Mouse (Mus musculus) spleen, postnatal 14 days (tissue): Measurements from ENCODE around the gene Il1f5.
A peak's percentile ranks its signal among the peaks of the same experiment; 100 is the strongest.

ENCODE experiments used
- DNase-seq, 2 experiments: peaks; one replicate each; pipeline ENCODE4 v3.0.0; 2021 to 2022; ENCODE audit warnings: low spot score in 2 of 2

The Il1f5 gene

DNA sequence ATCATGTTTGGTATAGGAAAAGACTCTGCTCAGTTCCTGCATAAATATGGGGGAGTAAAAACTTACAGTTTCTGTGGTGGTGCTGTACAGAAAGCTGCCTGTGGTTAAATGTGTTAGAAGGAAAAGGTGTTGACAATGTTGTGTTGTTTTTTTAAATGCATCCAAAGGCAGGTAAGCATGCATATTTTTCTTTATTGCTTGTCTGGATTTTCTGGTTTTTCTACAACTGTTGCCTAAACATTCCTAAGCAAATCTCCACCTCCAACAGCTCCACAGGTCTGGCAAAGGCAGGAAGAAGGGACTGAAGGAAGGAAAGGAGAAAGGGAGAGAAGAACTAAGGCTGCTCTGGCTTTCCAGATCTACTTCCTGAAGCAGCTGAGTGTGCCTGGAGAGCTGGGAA lies at the start of gene Il1f5:
Il1f5 (plus strand) TSS at position 301 of the 400 bp plus-strand sequence.
- DNase-seq = no peak

DNA sequence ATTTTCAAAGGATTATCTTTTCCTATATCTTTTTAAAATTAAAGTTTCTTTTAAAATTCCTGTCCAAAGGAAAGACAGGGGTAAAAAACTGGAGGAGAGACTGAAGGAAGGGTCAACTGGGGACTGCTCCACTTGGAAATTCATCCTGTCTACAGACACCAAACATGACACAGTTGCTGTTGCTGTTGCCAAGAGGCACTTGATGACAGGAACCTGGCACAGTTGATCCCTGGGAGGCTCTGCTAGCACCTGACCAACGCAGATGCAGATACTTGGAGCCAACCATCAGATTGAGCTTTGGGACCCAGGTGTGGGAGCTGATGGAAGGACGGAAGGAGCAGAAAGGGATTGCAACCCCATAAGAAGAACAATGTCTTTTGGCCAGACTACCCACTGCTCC lies 49.6 kb upstream of the Il1f5 start:
- no peak for DNase-seq

DNA sequence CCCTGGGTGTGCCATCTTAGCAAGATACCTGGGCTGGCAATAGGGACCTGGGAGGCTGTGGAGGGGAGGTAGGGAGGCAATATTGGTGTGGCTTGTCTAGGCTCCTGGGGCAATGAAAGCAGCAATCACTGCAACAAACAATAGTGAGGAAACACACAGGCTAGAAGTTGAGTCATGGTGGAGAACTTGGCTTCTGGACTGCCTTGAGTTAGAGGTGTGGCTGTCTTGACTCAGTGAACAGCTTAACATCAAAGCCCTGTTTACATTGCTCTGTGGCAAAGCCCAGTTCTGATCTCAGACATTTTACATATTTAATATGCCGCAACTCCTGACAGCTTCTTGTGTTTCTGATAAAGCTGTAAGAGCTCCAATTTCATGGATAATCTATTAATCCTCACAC lies 9.3 kb upstream of the Il1f5 start:
- DNase-seq = no peak

DNA sequence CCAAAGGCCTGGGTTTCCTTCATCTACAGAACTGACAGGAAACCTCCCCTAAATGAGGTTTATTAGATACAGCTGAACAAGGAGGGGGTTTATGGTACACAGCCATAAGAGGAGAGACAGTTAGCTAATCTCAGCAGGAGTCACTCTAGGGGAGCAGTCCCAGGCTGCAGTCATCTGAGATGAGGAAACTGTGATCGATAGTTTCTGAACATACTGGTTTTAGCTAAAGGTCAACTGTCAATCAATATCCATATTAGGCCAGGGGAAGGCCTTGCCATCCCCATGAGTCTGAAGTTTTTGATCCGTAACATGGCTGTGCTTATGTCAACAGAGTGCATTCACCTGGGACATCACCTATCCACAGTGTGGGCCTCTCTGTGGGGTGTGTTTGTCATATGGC lies 3.1 kb upstream of the Il1f5 start:
- DNase-seq = no peak

DNA sequence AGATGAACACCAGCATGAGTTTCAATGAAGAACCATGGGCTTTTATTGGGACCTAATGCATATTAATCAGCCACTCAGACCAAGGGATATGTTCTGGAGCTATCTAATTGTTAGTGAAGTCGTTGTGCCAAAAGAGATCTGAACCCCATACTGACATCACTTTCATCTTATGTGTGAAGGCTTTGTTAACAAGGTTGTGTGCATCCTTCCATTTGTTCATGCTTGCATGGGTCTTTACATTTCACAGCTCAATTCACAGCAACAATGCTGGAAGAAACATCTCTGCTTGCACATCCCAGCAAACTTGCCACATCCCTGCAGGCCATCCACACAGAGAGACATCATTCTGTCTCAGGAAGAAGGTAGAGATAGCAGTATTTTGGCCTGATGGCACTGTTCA lies 1.6 kb upstream of the Il1f5 start:
- DNase-seq = no peak

DNA sequence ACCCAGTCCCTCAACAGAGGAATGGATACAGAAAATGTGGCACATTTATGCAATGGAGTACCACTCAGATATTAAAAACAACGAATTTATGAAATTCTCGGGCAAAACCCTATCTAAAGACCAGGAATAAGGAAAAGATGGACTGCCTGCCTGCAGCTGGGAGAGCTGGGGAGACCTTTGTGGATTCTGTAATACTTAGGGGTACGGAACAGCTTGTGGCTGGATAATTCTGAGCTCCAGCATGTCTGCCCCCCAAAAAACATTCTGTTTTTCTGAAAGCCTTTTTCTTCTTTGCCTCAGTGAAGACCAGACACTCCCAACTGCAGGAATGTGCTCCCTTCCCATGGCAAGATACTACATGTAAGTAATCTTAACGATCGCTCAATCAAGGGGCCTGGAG lies 14.1 kb downstream of the Il1f5 start, which contains the start of gene Il1f10:
Il1f10 (plus strand) TSS at position 301 of the 400 bp plus-strand sequence.
- no peak for DNase-seq

DNA sequence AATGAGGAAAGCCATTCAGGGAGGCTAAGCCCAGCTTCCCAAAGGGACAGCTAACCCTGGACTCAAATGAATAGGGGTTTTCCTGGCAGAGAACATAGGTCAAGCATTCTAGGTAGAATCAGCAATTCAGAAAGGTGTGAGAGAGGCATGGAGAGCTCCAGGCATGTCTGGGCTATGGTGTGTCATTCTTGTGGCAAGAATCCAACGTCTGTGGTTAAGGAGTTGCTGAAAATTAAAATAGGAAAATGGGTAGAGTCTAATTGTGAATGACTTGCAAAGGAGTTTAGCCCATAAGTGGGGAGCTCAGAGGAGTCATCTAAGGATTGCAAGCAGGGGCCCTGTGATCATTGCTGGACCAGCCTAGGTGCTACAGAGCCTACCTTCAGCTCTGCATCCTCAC lies 17.9 kb downstream of the Il1f5 start:
- no peak for DNase-seq

DNA sequence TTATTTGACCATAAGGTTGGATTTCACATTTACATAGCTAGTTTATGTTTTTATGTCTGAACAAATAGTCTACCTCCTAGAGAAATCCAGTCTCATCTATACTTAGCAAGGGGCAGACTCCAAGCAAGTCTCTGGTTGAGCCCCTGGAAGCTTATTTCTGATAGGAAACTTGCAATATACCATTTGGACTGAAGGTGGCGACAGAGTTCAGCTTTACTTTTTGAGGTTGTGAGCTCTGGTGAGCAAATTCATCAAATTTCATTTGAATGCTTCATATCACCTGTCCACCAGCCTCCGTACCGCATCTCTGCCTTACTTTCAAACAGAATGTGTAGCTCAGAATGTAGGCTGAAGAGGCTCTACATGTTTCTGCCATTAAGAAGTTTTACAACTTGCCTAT lies 20.1 kb downstream of the Il1f5 start:
- peak in 1 of 2 experiments; percentile 23 for DNase-seq

DNA sequence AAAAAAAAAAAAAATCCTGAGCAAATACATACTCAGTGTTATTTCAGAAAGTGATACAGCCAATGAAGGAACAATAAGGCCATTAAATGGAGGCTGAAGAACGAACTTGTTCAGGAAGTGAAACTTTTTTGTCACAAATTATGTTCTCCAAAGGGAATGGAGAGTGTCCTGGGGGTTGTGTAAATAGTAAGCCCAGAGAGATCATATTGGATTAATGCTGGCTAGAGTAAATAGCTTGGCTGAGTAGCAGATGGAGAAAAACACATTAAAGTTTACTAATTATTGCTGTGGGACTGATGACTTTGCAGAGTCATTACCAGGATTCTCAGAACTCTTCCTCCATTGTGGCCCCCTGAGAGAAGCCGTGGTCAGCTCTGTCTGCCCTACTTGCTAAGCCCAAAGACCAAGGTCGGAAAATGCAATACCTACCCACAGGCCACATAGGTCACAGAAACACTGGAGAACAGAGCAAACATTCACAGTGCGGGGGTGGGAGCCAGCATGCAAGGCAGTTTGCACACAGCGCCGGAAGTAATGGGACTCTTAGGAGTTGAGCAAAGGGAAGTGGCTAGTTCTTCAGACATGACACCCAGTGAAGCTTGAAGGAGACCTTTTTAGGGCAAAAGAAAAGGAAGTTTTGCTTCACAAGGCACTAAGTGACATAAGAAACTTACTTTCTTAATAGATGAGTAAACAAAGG lies 34.7 kb downstream of the Il1f5 start:
- peak in 1 of 2 experiments; percentile 26 for DNase-seq

DNA sequence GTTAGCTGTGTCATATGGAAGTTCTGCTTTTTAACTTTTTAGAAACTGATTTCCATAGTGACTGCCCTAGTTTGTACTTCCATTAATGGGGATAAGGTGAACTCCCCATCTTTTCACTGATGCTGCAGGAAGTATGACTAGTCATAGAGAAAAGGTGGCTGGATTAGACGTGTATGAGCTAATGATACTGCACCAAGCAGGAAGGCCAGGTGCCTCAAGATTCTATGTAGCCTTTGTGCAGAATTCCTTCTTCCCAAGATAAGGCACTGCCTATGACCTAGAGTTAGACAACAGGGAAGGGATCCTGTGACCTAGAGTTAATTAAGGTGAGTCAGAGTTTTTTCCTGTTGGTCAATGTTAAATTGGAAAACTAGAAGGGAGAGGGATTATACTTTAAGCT lies 40.2 kb downstream of the Il1f5 start:
- no peak for DNase-seq

DNA sequence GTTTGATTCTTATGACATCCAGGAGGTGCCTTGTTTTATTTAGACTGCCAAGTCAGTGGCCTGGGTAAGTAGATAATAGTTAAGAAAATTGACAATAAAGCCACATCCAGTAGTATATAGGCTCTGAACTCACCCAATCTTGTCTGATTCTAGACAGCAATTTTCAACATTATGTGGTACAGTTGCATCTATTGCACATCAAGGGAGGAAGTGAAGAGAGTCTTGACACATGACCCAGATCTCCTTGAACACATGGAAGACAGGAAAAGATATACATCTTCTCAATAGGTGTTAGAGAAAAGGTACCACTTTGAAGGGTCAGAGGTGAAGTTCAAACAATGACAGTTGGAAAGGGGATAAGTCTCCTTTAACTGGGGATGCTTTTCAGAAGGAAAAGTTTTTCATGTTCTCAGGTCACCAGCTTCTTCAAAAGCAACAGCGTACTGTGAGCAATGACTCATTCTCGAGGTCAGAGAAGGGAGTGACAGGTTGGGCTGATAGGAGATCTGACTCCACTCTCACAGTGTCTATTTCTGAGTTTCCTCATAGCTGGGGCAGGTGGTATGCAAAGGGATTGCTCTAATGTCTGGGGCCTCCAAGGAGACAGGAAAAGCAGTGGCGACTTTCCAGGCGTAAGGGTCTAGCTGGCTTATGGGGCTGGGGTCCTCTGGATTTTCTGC lies 41.3 kb downstream of the Il1f5 start:
- no peak for DNase-seq
